Mouse (Mus musculus) heart, postnatal 14 days (tissue): ENCODE measurements around the gene Serpinb3d. TPM values are rescaled to one million over a fixed set of nuclear protein-coding genes. Genes with fewer than 3 reads are reported as not detected.
A peak's percentile ranks its signal among the peaks of the same experiment; 100 is the strongest.
"Not testable (repeated sequence)": the region's sequence is repeated elsewhere in the genome, so short reads cannot be mapped to it uniquely, and the experiment has no call there.

Experiments used
- DNase-seq, 2 experiments: peaks; one replicate each; pipeline ENCODE4 v3.0.0; 2021 to 2022
- intact Hi-C: fragments of 180-260 bp; cut with DNase I; formaldehyde crosslinking; loops from one replicate; pipeline ENCODE4 v1.15.1; 2025
- long read RNA-seq, 2 experiments: library from polyadenylated mRNA; stranded (forward); transcript quantifications; one replicate each; pipeline ENCODE4 v2.0.0; 2021
- total RNA-seq, 2 experiments: library from RNA; stranded (reverse); gene quantifications; 2 replicates each; pipeline ENCODE4 v1.2.3; 2021

The Serpinb3d gene
- not detected for total RNA-seq
- long read RNA-seq, experiment 1 = 0 reads
- long read RNA-seq, experiment 2 = 0 reads

GRCm38 (mm10) chr1:107083406-107083805 is at the start of gene Serpinb3d:
TSS of gene Serpinb3d (minus strand) at chr1:107083506.
- DNase-seq = no peak
- intact Hi-C loops = no loop called here

- intact Hi-C loops = not testable (repeated sequence)
- peak in 1 of 2 experiments; percentile 2 for DNase-seq
These were observed 44.1 kb upstream of the Serpinb3d start for GRCm38 (mm10) chr1:107127453-107127852.

GRCm38 (mm10) chr1:107098417-107098816 is 15.1 kb upstream of the Serpinb3d start:
- no peak for DNase-seq
- intact Hi-C loops = no loop called here

GRCm38 (mm10) chr1:107052203-107052602 is 31.1 kb downstream of the Serpinb3d start, which contains the start of gene Serpinb3a:
TSS of gene Serpinb3a (minus strand) at chr1:107052303.
- DNase-seq = no peak
- intact Hi-C loops = no loop called here

DNA sequence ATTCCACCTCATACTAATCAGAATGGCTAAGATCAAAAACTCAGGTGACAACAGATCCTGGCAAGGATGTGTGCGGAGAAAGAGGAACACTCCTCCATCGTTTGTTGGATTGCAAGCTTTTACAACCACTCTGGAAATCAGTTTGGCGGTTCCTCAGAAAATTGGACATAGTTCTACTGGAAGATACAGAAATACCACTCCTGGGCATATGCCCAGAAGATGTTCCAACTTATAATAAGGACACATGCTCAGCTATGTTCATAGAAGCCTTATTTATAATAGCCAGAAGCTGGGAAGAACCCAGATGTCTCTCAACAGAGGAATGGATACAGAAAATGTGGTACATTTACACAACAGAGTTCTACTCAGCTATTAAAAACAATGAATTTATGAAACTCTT is 49.1 kb downstream of the Serpinb3d start:
- DNase-seq, intact Hi-C loops: not testable (repeated sequence)

Other genes starting within 250 kb of the Serpinb3d start
- gene Serpinb5, start 222.3 kb downstream of the Serpinb3d start, total RNA-seq = under 1 TPM in 1 of 2 experiments, not detected in 1; 0.07 TPM
- not detected for gene Serpinb12, start 149.1 kb downstream of the Serpinb3d start, total RNA-seq
- not detected for gene Serpinb13, start 102.5 kb downstream of the Serpinb3d start, total RNA-seq
- gene Serpinb3a, start 31.2 kb downstream of the Serpinb3d start, total RNA-seq = not detected
- not detected for gene Serpinb3b, start 194.9 kb upstream of the Serpinb3d start, total RNA-seq
- not detected for gene Serpinb3c, start 194.9 kb upstream of the Serpinb3d start, total RNA-seq